Mouse (Mus musculus): ENCODE measurements around the gene Tmco1. TPM values are rescaled to one million over a fixed set of nuclear protein-coding genes. Genes with fewer than 3 reads are reported as not detected.
A peak's percentile ranks its signal among the peaks of the same experiment; 100 is the strongest.

The Tmco1 gene
- total and polyA plus RNA-seq, 3 experiments: 110 to 128 TPM; not detected in 1

DNA sequence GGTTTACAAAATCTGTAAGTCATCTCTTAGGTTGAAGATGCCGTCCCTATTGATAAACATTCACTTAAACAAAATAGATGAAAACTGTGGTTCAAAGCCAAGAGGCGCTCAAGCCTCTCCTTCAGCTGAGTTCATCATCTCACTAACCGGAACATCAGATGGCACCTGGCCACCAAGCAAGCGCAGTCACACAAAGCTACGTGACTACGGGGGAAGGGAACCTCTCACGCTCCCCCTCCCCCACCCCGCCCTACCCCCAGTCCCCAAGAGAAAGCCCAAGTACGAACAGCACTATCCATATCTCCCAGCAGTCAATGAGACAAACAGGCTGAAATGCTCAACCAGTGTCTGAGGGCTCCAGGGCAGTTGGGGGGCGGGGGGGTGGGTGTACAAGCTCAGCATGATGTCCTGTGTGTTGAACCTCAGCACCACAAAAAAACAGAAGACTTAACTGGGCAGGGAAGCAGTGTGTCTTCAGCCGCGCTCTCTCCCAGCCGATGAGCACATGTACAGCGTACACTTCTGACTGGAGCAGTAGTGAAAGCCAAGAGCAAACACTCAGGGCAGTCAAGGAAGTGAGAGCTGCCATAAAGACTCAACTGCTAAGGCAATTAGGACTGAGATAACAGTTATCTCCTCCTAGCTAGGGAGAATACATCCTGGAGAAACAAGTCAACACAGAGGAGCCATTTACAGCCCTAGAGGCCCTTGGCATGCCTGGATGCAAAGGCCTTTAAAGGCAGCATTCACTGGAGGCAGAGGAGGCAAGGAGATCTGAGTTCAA is 34.6 kb upstream of the Tmco1 start (continued):
- TF ChIP-seq CHD1 (IDR thresholded peaks at IDR 0.05; ENCODE audit: low read depth, low read length) (peak; percentile 40; the same call in 1 of the 2 replicates), RCOR1 (IDR thresholded peaks at IDR 0.05; ENCODE audit: low read depth, low read length) (peak; percentile 73), ZNF384 (IDR thresholded peaks at IDR 0.05; ENCODE audit: low read depth, low read length) (0 out of 2 replicates have a peak, but pooled peaks have one; percentile 18), POLR2A (IDR thresholded peaks at IDR 0.05; ENCODE audit: control insufficient read depth in 1 of 2, insufficient read depth in 1 of 2, low read depth in 1 of 2, low read length in 2 of 2, poor library complexity in 1 of 2) (no peak), USF2 (IDR thresholded peaks at IDR 0.05; ENCODE audit: borderline replicate concordance in 1 of 2, insufficient read depth in 1 of 2, low read depth in 1 of 2, low read length in 2 of 2) (no peak), POLR2AphosphoS5 (IDR thresholded peaks at IDR 0.05; ENCODE audit: borderline replicate concordance, low read depth, low read length) (no peak), TAL1 (IDR thresholded peaks at IDR 0.05; ENCODE audit: low read length) (peak; percentile 27; the same call in 1 of the 2 replicates), MYC (IDR thresholded peaks at IDR 0.05; ENCODE audit: low read depth, low read length) (peak; percentile 80; the same call in 1 of the 2 replicates), GABPA (IDR thresholded peaks at IDR 0.05; ENCODE audit: low read depth, low read length) (no peak), ZC3H11A (IDR thresholded peaks at IDR 0.05; ENCODE audit: low read depth, low read length) (no peak), HCFC1 (IDR thresholded peaks at IDR 0.05; ENCODE audit: low read depth, low read length) (0 out of 2 replicates have a peak, but pooled peaks have one; percentile 57), NRF1 (IDR thresholded peaks at IDR 0.05; ENCODE audit: insufficient read depth, low read depth, low read length, poor library complexity, severe bottlenecking) (peak; percentile 58), GATA1 (IDR thresholded peaks at IDR 0.05; ENCODE audit: low read depth, low read length) (peak; percentile 95), SMC3 (IDR thresholded peaks at IDR 0.05; ENCODE audit: low read depth, low read length) (no peak), NELFE (IDR thresholded peaks at IDR 0.05; ENCODE audit: low read depth, low read length) (peak; percentile 28; the same call in 1 of the 2 replicates), MAZ (IDR thresholded peaks at IDR 0.05; ENCODE audit: low read depth, low read length) (peak; percentile 76; the same call in 1 of the 2 replicates), ZKSCAN1 (IDR thresholded peaks at IDR 0.05; ENCODE audit: low read depth, low read length) (no peak), UBTF (IDR thresholded peaks at IDR 0.05; ENCODE audit: borderline replicate concordance, insufficient read depth, low read depth, low read length) (no peak), MAFK (IDR thresholded peaks at IDR 0.05; ENCODE audit: borderline replicate concordance, low read depth, low read length) (0 out of 2 replicates have a peak, but pooled peaks have one; percentile 26)

DNA sequence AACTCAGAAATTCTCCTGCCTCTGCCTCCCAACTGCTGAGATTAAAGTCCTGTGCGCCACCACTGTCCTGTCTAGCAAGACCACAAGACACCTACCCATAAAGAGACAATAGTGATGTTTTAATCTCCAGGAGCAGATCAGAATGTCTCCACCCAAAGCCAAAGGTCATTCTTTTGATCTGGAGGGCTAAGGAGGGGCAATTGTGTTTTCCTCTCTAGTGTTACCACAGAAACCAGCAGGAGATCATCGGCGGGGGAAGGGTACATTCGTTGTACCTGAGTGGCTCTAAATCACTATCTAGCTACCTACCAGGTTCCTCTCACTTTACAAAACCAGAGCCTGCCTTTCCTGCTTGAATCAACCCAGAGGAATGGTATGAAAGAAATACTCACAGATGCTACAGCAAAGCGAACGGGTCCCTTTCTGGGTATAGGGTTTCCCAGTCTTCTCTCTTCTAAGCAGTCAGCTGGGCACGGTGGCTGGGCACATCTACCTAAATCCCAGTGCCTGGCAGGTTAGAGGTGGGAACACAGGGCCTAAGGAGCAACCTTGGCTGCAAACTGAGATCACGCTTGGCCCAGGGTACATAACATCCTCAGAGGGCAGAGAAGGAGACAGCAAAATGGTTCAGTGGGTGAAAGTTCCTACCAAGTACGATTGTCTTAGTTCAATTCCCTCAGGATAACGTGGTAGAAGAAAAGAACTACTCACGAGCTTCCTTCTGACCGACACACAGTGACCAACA is 33.4 kb upstream of the Tmco1 start:
- Histone ChIP-seq H3K79me2 (ENCODE audit: control insufficient read depth, insufficient read depth, low read length, poor library complexity) (peaks cover 88% of the 10 kb centered on the region), H3K27ac (ENCODE audit: control insufficient read depth, low read depth, low read length) (peak overlapping the region; percentile 43), H3K36me3 (ENCODE audit: control insufficient read depth in 1 of 2, insufficient read depth in 2 of 2, low read length in 2 of 2) (peaks cover 5 to 43% of the 10 kb centered on the region in 2 experiments; a peak in 3 of 4 replicates), H3K27me3 (ENCODE audit: control insufficient read depth in 1 of 2, insufficient read depth in 2 of 2, low read length in 2 of 2) (no peaks in the 10 kb centered on the region), H3K4me3 (ENCODE audit: control insufficient read depth in 1 of 2, insufficient read depth in 1 of 2, low read depth in 2 of 2, low read length in 2 of 2) (no peak overlapping the region), H3K4me1 (ENCODE audit: control insufficient read depth in 1 of 2, insufficient read depth in 2 of 2, low read length in 2 of 2) (peaks cover 26 to 54% of the 10 kb centered on the region in 2 experiments), H3K9me3 (replicated peaks; ENCODE audit: insufficient read depth, low read length) (no peaks in the 10 kb centered on the region), H3K9ac (ENCODE audit: control insufficient read depth, low read depth, low read length, poor library complexity, severe bottlenecking) (no peak overlapping the region)
- DNase-seq (ENCODE audit: low read depth, low spot score): no peak
- TF ChIP-seq ZNF384 (IDR thresholded peaks at IDR 0.05; ENCODE audit: low read depth, low read length) (no peak), EP300 (IDR thresholded peaks at IDR 0.05; ENCODE audit: low read depth in 1 of 2, low read length in 2 of 2) (no peak), CHD1 (IDR thresholded peaks at IDR 0.05; ENCODE audit: low read depth, low read length) (no peak), TBP (IDR thresholded peaks at IDR 0.05; ENCODE audit: low read depth, low read length) (no peak), JUND (IDR thresholded peaks at IDR 0.05; ENCODE audit: low read depth, low read length) (no peak), BHLHE40 (IDR thresholded peaks at IDR 0.05; ENCODE audit: borderline replicate concordance, low read depth, low read length) (no peak), RCOR1 (IDR thresholded peaks at IDR 0.05; ENCODE audit: low read depth, low read length) (no peak), UBTF (IDR thresholded peaks at IDR 0.05; ENCODE audit: borderline replicate concordance, insufficient read depth, low read depth, low read length) (no peak), GATA1 (IDR thresholded peaks at IDR 0.05; ENCODE audit: low read depth, low read length) (no peak), MXI1 (IDR thresholded peaks at IDR 0.05; ENCODE audit: low read depth, low read length) (no peak), NELFE (IDR thresholded peaks at IDR 0.05; ENCODE audit: low read depth, low read length) (no peak), ELF1 (IDR thresholded peaks at IDR 0.05; ENCODE audit: low read depth, low read length) (no peak), MAX (IDR thresholded peaks at IDR 0.05; ENCODE audit: low read length) (no peak), RAD21 (IDR thresholded peaks at IDR 0.05; ENCODE audit: low read depth, low read length) (no peak), MAFK (IDR thresholded peaks at IDR 0.05; ENCODE audit: borderline replicate concordance, low read depth, low read length) (no peak), USF1 (IDR thresholded peaks at IDR 0.05; ENCODE audit: low read depth, low read length) (no peak), ZMIZ1 (IDR thresholded peaks at IDR 0.05; ENCODE audit: low read depth, low read length) (no peak), SIN3A (IDR thresholded peaks at IDR 0.05; ENCODE audit: low read length) (no peak)
